Mouse (Mus musculus): ENCODE results near the gene Clint1. TPM values are rescaled to one million over a fixed set of nuclear protein-coding genes. Genes with fewer than 3 reads are reported as not detected.

Clint1 gene
- polyA plus RNA-seq (2012; rRNA removed), result 49.4 and 59.8 TPM in 2 replicates

DNA sequence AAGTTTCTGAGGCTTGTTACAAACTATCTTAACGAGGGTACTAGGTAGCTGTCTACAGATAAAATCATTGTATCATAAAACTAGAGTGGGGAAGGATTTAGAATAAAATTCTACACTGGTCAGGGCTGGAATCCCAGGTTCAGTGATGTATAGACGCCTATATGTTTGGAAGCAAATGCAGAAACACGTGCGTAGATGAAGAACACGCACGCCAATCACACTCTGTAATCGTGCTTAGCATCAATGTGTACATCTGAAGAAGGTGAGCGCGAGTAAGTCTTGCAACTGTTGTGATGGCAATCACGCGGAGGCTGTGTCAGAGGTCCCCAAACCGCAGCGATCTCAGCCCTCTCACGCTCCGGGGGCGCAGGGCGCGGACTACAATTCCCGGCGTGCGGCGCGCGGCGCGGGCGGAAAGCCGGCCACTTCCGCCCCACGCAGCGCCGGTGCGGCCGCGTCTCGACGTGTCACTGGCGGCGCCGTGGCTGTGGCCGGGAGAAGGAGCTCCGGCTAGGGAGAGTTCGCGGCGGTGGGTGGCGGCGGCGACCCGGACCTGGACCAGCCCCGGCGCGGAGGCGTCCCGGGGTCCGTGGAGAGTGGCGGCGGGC is at the start of gene Clint1:
Clint1 (plus strand) TSS at position 536 of the 608 bp plus-strand sequence.

DNA sequence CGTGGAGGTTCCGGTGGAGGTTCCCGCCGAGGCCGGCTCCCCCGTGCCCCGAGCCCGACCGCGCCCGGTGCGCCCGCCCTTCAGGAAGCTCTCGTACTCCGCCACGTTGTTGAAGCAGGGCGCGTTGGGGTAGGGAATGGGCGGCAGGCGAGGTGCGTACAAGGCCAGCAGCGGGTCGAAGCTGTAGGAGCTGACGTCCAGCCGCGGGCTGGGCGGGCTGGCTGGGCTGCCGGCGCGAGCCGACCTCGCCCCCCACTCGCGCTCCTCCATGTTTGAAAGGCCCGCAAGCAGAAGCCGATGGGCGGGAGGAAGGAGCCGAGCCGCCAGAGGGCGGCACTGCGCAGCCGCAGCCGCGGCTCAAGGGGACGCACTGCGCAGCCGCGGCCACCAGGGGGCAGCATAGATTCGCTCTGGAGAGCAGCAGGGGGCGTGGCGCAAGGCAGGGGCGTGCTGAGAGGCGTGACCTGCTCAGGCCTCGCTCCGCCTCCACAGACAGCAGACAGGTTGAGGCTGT is 92.8 kb downstream of the Clint1 start, which contains the start of gene Lsm11:
Lsm11 (minus strand) TSS at position 293 of the 514 bp plus-strand sequence.

DNA sequence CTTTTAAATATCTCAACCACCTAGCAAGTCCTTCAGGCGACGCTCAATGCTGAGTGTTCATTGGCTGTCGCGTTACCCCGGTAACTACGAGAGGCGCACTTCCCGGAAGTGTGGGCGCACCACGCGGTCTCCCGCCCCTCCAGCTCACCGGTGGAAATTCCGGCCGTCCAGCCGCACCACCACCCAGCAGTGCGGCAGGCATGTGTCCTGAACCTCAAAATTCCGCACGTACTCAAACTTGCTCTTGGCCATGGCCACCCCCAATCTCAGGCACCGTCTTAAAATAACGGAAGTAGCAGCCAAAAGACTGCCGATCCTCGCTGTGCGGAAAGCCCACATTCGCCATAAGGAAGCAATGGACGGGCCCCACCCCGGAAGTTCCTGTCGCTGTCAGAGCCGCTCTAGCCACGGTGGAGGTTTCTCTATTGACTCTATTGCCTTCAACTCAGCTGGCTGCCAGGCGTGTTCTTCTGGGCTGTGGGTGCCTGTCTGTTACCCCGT is 103.3 kb downstream of the Clint1 start, which contains the start of gene Thg1l:
Thg1l (minus strand) TSS at position 368 of the 501 bp plus-strand sequence.

Other genes starting within 250 kb of the Clint1 start
- gene Lsm11, start 92.9 kb downstream of the Clint1 start, polyA plus RNA-seq (2012; rRNA removed), result 1.5 and 1.6 TPM in 2 replicates
- gene Thg1l, start 103.4 kb downstream of the Clint1 start, polyA plus RNA-seq (2012; rRNA removed), result 4.4 and 4.5 TPM in 2 replicates
- gene Sox30, start 128.3 kb downstream of the Clint1 start, polyA plus RNA-seq (2012; rRNA removed), result 0.02 TPM in 2 replicates
- gene Gm12166, start 200.3 kb downstream of the Clint1 start, polyA plus RNA-seq (2012; rRNA removed), result 2.5 and 3.9 TPM in 2 replicates
- 1.7 and 2.0 TPM in 2 replicates for gene Adam19, start 203.9 kb downstream of the Clint1 start, polyA plus RNA-seq (2012; rRNA removed)